Mouse (Mus musculus) G1E (cell line): Measurements from ENCODE around the gene Tmpo. TPM values are rescaled to one million over a fixed set of nuclear protein-coding genes. Genes with fewer than 3 reads are reported as not detected.

Source experiments
- ATAC-seq: 2 replicates; pipeline ENCODE4 v1.8.0; 2016; ENCODE audit warnings: mild to moderate bottlenecking; ENCODE audit not compliant: insufficient number of reproducible peaks, poor library complexity, low FRiP score, severe bottlenecking; ENCODE audit errors: extremely low read depth
- DNase-seq: peaks from one replicate; pipeline ENCODE4 v3.0.0; 2012; ENCODE audit warnings: low spot score
- H3K27me3 ChIP-seq: 2 replicates; pipeline ENCODE4 v1.6.1; 2012; ENCODE audit warnings: mild to moderate bottlenecking, low read length, inconsistent platforms; ENCODE audit not compliant: insufficient read depth
- H3K36me3 ChIP-seq: replicated peaks from 2 replicates; pipeline ENCODE3; 2012; ENCODE audit warnings: mild to moderate bottlenecking, inconsistent platforms
- H3K4me1 ChIP-seq: 2 replicates; pipeline ENCODE4 v1.6.1; 2012; ENCODE audit warnings: low read depth, low read length, inconsistent platforms, mixed read lengths; ENCODE audit not compliant: insufficient read depth
- H3K4me3 ChIP-seq: 2 replicates; pipeline ENCODE4 v1.5.1; 2012; ENCODE audit warnings: low read depth, mild to moderate bottlenecking, inconsistent platforms, low read length, moderate library complexity, mixed read lengths
- H3K9me3 ChIP-seq: replicated peaks from 2 replicates; pipeline ENCODE4 v1.6.1; 2012; ENCODE audit warnings: inconsistent platforms
- CTCF ChIP-seq: IDR thresholded peaks from 2 replicates; pipeline ENCODE4 v1.5.1; 2012; ENCODE audit warnings: low read depth, low read length, inconsistent platforms, mixed read lengths
- GATA1 ChIP-seq: IDR thresholded peaks from 2 replicates; pipeline ENCODE4 v1.6.1; 2012; ENCODE audit warnings: borderline replicate concordance, low read length, inconsistent platforms, mixed read lengths
- GATA2 ChIP-seq: IDR thresholded peaks from 2 replicates; pipeline ENCODE4 v1.6.1; 2012; ENCODE audit warnings: low read depth, low read length, inconsistent platforms, borderline replicate concordance
- POLR2AphosphoS5 ChIP-seq: IDR thresholded peaks from 2 replicates; pipeline ENCODE4 v1.6.1; 2012; ENCODE audit warnings: low read depth, low read length, inconsistent platforms; ENCODE audit not compliant: insufficient replicate concordance
- TAL1 ChIP-seq: conservative IDR thresholded peaks from 2 replicates; pipeline ENCODE4 v1.6.1; 2012; ENCODE audit warnings: low read depth, low read length, inconsistent platforms, mixed read lengths
- polyA plus RNA-seq: library from polyadenylated mRNA; stranded (reverse); fragments of >175 nt; gene quantifications from 2 replicates; pipeline ENCODE4 v1.2.3, GENCODE M21; 2012
- total RNA-seq, 2 experiments: library from RNA; stranded (forward) in 1 of 2; stranded (reverse) in 1 of 2; fragments of 200-1000 nt in 1 of 2; fragments of >200 nt in 1 of 2; fragmentation: Nextera tagmentation in 1 of 2; gene quantifications; 2 replicates each; pipeline ENCODE4 v1.2.3; 2014 to 2017

Tmpo gene
- total and polyA plus RNA-seq, 3 experiments, result 247 to 529 (median 390) TPM

DNA sequence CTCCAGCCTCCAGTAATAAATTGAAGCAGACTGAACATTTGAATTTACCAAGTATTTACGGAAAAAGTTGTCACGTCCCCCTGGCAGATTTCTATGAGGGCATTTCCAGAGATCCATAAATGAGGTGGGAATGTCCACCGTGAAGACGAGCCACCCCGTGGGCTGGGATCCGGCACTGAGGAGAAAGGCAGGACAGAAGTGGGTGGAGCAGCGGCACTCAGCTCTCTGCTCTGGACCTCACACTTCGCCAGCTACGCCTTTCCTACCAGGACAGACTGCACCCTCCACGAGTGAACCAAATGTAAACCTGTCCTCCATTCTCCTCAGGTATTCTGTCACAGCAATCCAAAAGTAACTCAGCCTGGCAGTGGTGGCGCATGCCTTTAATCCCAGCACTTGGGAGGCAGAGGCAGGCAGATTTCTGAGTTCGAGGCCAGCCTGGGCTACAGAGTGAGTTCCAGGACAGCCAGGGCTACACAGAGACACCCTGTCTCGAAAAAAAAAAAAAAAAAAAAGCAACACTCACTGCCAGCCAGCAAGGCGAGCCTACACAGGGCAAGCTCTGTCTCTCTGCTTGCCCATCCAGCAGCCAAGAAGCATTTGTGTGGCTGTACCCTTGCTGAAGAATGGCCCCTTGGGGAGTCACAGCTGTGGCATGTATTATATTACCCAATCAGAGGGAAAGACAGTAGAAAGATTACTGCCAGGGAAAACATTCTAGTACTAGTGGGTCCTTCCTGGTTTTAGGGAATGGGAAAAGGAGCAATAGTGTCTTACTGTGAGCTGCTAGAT lies 78.1 kb downstream of the Tmpo start:
- H3K27me3 ChIP-seq, result no peaks in the 10 kb centered on the region
- TF ChIP-seq TAL1 (no peak), POLR2AphosphoS5 (no peak), CTCF (no peak), GATA2 (no peak), GATA1 (no peak)
- H3K4me1 ChIP-seq, result no peaks in the 10 kb centered on the region
- no peak for DNase-seq
- peaks cover 2% of the 10 kb centered on the region for H3K36me3 ChIP-seq
- no peak overlapping the region for H3K4me3 ChIP-seq
- no peak for ATAC-seq
- H3K9me3 ChIP-seq, result no peaks in the 10 kb centered on the region

DNA sequence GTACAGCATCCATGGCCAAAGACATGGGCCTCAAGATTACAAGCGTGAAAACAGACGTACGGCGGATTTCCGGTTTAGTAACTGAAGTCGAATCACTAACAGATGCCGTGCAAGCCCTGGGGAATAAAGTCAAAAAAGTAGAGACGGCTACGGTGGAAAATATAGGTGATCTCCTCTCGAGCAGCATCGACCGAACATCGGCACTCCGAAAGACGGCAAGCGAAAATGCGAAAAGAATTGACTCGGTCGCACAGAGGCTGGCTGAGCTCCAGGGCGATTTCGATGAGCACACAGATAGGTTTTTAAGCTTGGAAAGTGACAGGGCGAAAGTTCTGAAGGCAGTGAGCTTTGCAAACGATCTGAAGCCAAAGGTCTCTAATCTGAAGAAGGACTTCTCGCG lies 79.2 kb downstream of the Tmpo start:
- no peak for ATAC-seq
- no peak for DNase-seq
- H3K9me3 ChIP-seq, result no peaks in the 10 kb centered on the region
- H3K4me3 ChIP-seq, result no peak overlapping the region
- H3K4me1 ChIP-seq, result no peaks in the 10 kb centered on the region
- TF ChIP-seq CTCF, result no peak
- no peak for TF ChIP-seq GATA2
- no peak for TF ChIP-seq POLR2AphosphoS5
- TF ChIP-seq TAL1, result no peak
- TF ChIP-seq GATA1, result no peak
- peaks cover 2% of the 10 kb centered on the region for H3K36me3 ChIP-seq
- no peaks in the 10 kb centered on the region for H3K27me3 ChIP-seq

DNA sequence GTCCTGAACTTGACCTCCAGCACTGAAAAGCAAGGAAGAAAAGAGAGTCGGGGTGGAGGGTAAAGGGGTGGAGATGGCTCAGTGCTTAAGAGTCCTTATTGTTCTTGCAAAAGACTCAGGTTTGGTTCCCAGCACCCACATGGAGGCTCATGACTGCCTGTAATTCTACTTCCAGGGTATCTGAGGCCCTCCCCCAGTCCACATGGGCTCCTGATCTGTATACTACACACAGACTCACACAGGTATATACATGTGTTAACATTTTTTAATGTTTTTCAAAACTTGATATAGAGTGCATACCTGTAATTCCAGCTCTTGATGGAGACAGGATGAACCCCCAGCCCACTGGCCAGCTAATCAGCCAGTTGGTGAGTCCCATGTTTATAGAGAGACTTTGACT lies 81.0 kb downstream of the Tmpo start:
- Histone ChIP-seq H3K4me3 (no peak overlapping the region), H3K36me3 (peaks cover 7% of the 10 kb centered on the region), H3K9me3 (no peaks in the 10 kb centered on the region), H3K4me1 (no peaks in the 10 kb centered on the region), H3K27me3 (no peaks in the 10 kb centered on the region)
- no peak for DNase-seq
- no peak for TF ChIP-seq GATA2
- TF ChIP-seq TAL1, result no peak
- TF ChIP-seq CTCF, result no peak
- no peak for TF ChIP-seq POLR2AphosphoS5
- TF ChIP-seq GATA1, result no peak
- ATAC-seq, result no peak

DNA sequence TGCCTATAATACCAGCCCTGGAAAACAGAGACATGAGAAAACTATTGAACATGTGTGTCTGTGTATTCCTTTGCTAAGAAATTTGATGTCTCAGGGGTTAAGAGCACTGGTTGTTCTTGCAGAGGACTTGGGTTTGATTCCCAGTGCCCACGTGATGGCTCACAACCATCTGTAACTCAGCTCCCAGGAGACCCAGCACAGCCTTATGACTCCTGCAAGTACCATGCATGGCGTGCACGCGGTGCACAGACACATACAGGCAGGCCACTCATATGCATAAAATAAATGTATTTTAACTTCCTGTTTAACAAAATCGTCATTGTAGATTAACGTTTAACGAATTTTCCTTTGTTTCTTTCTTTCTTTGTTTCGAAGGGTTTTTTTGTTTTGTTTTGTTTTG lies 83.1 kb downstream of the Tmpo start:
- DNase-seq (no peak), ATAC-seq (no peak)
- Histone ChIP-seq H3K4me3 (no peak overlapping the region), H3K36me3 (peaks cover 15% of the 10 kb centered on the region), H3K27me3 (no peaks in the 10 kb centered on the region), H3K4me1 (peaks cover 9% of the 10 kb centered on the region), H3K9me3 (no peaks in the 10 kb centered on the region)
- TF ChIP-seq GATA2 (no peak), TAL1 (no peak), GATA1 (no peak), POLR2AphosphoS5 (no peak), CTCF (no peak)

Other genes starting within 250 kb of the Tmpo start
- gene Apaf1, start 98.5 kb downstream of the Tmpo start, total RNA-seq (2014; fragmentation: Nextera tagmentation), result 39.3 and 42.7 TPM in 2 replicates
- gene Apaf1, start 98.5 kb downstream of the Tmpo start, total RNA-seq (2017), result 40.6 and 42.8 TPM in 2 replicates
- 17.4 and 19.0 TPM in 2 replicates for gene Apaf1, start 98.5 kb downstream of the Tmpo start, polyA plus RNA-seq
- gene Ikbip, start 98.4 kb downstream of the Tmpo start, total RNA-seq (2014; fragmentation: Nextera tagmentation), result 6.4 and 8.6 TPM in 2 replicates
- 8.7 and 10.4 TPM in 2 replicates for gene Ikbip, start 98.4 kb downstream of the Tmpo start, total RNA-seq (2017)
- 1.4 TPM in 2 replicates for gene Ikbip, start 98.4 kb downstream of the Tmpo start, polyA plus RNA-seq
- gene Slc25a3, start 57.3 kb downstream of the Tmpo start, total RNA-seq (2014; fragmentation: Nextera tagmentation), result 375 and 407 TPM in 2 replicates
- 297 and 310 TPM in 2 replicates for gene Slc25a3, start 57.3 kb downstream of the Tmpo start, total RNA-seq (2017)
- 508 and 619 TPM in 2 replicates for gene Slc25a3, start 57.3 kb downstream of the Tmpo start, polyA plus RNA-seq